Mouse (Mus musculus): ENCODE results near the gene Cacna1s. TPM values are rescaled to one million over a fixed set of nuclear protein-coding genes. Genes with fewer than 3 reads are reported as not detected.
A peak's percentile ranks its signal among the peaks of the same experiment; 100 is the strongest.

Cacna1s gene
- polyA plus RNA-seq, 1 experiment from 2014 or later: not detected

- Histone ChIP-seq H3K4me3 (ENCODE audit: low read depth, low read length) (no peak overlapping the region), H3K9me3 (ENCODE audit: low read depth, low read length) (no peaks in the 10 kb centered on the region), H3K27ac (ENCODE audit: low read depth) (no peak overlapping the region), H3K4me2 (no peak overlapping the region), H3K27me3 (ENCODE audit: insufficient read depth, low read length) (no peaks in the 10 kb centered on the region), H3K9ac (no peak overlapping the region), H3K4me1 (ENCODE audit: insufficient read depth) (peaks cover 34% of the 10 kb centered on the region), H3K36me3 (ENCODE audit: insufficient read depth) (no peaks in the 10 kb centered on the region)
- no peak for TF ChIP-seq CTCF (IDR thresholded peaks at IDR 0.05; ENCODE audit: low read depth)
- DNase-seq: no peak
- WGBS: 63% methylated on average over 10 of the region's 10 CpGs
- no peak for ATAC-seq (ENCODE audit: insufficient read depth)
Measured at GRCm38 (mm10) chr1:136126159-136126765, 73.7 kb downstream of the Cacna1s start.

GRCm38 (mm10) chr1:136126895-136127294 is 74.3 kb downstream of the Cacna1s start:
- H3K27ac ChIP-seq (ENCODE audit: low read depth): peak overlapping the region; percentile 71

DNA sequence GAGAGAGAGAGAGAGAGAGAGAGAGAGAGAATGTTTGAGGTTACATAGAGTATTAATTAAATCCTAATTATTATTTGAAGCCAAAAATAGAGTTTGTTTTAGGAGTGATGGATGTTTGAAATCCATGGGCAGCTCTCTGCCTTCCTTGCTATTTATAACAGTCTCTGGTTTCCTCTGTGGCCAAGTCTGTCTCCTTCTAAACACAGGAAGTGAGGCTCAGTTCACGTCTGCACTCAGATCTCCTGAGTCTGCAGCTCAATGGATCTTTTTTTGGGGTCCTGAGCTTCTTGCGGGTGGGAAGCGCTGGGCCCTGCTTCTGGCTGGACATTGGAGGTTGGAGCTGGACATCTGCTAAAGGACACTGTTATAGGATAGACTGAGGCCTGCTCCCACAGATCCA is 75.3 kb downstream of the Cacna1s start:
- Histone ChIP-seq H3K9me3 (ENCODE audit: low read depth, low read length) (no peaks in the 10 kb centered on the region), H3K4me3 (ENCODE audit: low read depth, low read length) (no peak overlapping the region), H3K4me1 (ENCODE audit: insufficient read depth) (peaks cover 44% of the 10 kb centered on the region), H3K27me3 (ENCODE audit: insufficient read depth, low read length) (no peaks in the 10 kb centered on the region), H3K27ac (ENCODE audit: low read depth) (peak overlapping the region; percentile 65), H3K36me3 (ENCODE audit: insufficient read depth) (no peaks in the 10 kb centered on the region), H3K9ac (no peak overlapping the region), H3K4me2 (no peak overlapping the region)
- no peak for TF ChIP-seq CTCF (IDR thresholded peaks at IDR 0.05; ENCODE audit: low read depth)
- DNase-seq (peak; percentile 61), ATAC-seq (ENCODE audit: insufficient read depth) (no peak)
- 41% methylated on average over 3 of the region's 3 CpGs for WGBS

More at GRCm38 (mm10) chr1:136126895-136127294, 74.3 kb downstream of the Cacna1s start:
- DNase-seq: peak; percentile 86
- peaks cover 35% of the 10 kb centered on the region for H3K4me1 ChIP-seq (ENCODE audit: insufficient read depth)
- H3K4me3 ChIP-seq (ENCODE audit: low read depth, low read length): no peak overlapping the region
- no peak for TF ChIP-seq CTCF (IDR thresholded peaks at IDR 0.05; ENCODE audit: low read depth)
- 37% methylated on average over 10 of the region's 10 CpGs for WGBS
- H3K27me3 ChIP-seq (ENCODE audit: insufficient read depth, low read length): no peaks in the 10 kb centered on the region
- no peaks in the 10 kb centered on the region for H3K36me3 ChIP-seq (ENCODE audit: insufficient read depth)
- no peak overlapping the region for H3K4me2 ChIP-seq
- no peaks in the 10 kb centered on the region for H3K9me3 ChIP-seq (ENCODE audit: low read depth, low read length)
- no peak overlapping the region for H3K9ac ChIP-seq
- peak; percentile 21; the same call in 1 of the 2 replicates for ATAC-seq (ENCODE audit: insufficient read depth)

GRCm38 (mm10) chr1:136128416-136128815 is 75.9 kb downstream of the Cacna1s start:
- TF ChIP-seq CTCF (IDR thresholded peaks at IDR 0.05; ENCODE audit: low read depth): no peak
- ATAC-seq (ENCODE audit: insufficient read depth): no peak
- H3K27me3 ChIP-seq (ENCODE audit: insufficient read depth, low read length): no peaks in the 10 kb centered on the region
- H3K9me3 ChIP-seq (ENCODE audit: low read depth, low read length): no peaks in the 10 kb centered on the region
- no peak overlapping the region for H3K4me2 ChIP-seq
- H3K9ac ChIP-seq: no peak overlapping the region
- H3K4me1 ChIP-seq (ENCODE audit: insufficient read depth): peaks cover 49% of the 10 kb centered on the region
- WGBS: 22% methylated on average over 5 of the region's 5 CpGs
- H3K27ac ChIP-seq (ENCODE audit: low read depth): peak overlapping the region; percentile 65
- no peak overlapping the region for H3K4me3 ChIP-seq (ENCODE audit: low read depth, low read length)
- H3K36me3 ChIP-seq (ENCODE audit: insufficient read depth): no peaks in the 10 kb centered on the region
- peak; percentile 49 for DNase-seq

DNA sequence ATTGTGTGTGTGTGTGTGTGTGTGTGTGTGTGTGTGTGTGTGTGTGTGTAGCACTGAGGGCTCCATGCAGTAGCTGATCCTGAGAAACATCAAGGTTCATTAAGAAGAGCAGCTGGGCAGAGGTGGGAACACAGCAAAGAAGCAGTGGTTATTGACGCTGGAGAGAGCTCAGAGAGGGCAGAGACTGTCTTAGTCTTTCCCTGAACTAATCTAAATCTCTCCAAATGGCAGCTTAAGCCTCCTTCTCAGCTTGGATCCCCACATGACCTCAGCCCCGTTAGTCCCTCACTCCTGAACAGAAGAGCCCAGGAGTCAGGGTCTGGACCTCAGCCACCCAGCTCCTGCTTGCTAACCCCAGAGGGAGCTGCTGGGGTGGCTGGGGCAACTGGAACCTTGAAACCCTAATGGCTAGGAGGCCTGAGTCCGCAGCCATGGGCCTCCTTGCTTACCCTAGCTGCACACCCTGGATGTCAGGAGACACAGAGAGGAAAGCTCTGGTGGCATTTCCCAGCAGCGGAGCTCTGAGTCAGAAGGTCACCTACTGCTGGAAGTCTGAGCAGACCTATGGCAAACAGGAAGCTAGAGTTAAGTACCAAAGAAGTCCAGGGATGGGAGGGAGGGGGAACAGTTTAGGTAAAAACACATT is 76.5 kb downstream of the Cacna1s start:
- Histone ChIP-seq H3K9ac (no peak overlapping the region), H3K9me3 (ENCODE audit: low read depth, low read length) (no peaks in the 10 kb centered on the region), H3K4me3 (ENCODE audit: low read depth, low read length) (no peak overlapping the region), H3K27me3 (ENCODE audit: insufficient read depth, low read length) (no peaks in the 10 kb centered on the region), H3K4me1 (ENCODE audit: insufficient read depth) (peaks cover 56% of the 10 kb centered on the region), H3K36me3 (ENCODE audit: insufficient read depth) (no peaks in the 10 kb centered on the region), H3K27ac (ENCODE audit: low read depth) (peak overlapping the region; percentile 65; the same call in 1 of the 2 replicates), H3K4me2 (no peak overlapping the region)
- DNase-seq (no peak), ATAC-seq (ENCODE audit: insufficient read depth) (no peak)
- no peak for TF ChIP-seq CTCF (IDR thresholded peaks at IDR 0.05; ENCODE audit: low read depth)
- WGBS: 27% methylated on average over 4 of the region's 4 CpGs

- DNase-seq: peak; percentile 61
- no peak overlapping the region for H3K9ac ChIP-seq
- no peaks in the 10 kb centered on the region for H3K36me3 ChIP-seq (ENCODE audit: insufficient read depth)
- H3K27ac ChIP-seq (ENCODE audit: low read depth): no peak overlapping the region
- WGBS: 31% methylated on average over 3 of the region's 3 CpGs
- H3K4me1 ChIP-seq (ENCODE audit: insufficient read depth): peaks cover 66% of the 10 kb centered on the region
- H3K27me3 ChIP-seq (ENCODE audit: insufficient read depth, low read length): no peaks in the 10 kb centered on the region
- no peak for ATAC-seq (ENCODE audit: insufficient read depth)
- no peak overlapping the region for H3K4me3 ChIP-seq (ENCODE audit: low read depth, low read length)
- no peaks in the 10 kb centered on the region for H3K9me3 ChIP-seq (ENCODE audit: low read depth, low read length)
- peak overlapping the region; percentile 96 for H3K4me2 ChIP-seq
- no peak for TF ChIP-seq CTCF (IDR thresholded peaks at IDR 0.05; ENCODE audit: low read depth)
Measured at GRCm38 (mm10) chr1:136130107-136130506, 77.6 kb downstream of the Cacna1s start.

DNA sequence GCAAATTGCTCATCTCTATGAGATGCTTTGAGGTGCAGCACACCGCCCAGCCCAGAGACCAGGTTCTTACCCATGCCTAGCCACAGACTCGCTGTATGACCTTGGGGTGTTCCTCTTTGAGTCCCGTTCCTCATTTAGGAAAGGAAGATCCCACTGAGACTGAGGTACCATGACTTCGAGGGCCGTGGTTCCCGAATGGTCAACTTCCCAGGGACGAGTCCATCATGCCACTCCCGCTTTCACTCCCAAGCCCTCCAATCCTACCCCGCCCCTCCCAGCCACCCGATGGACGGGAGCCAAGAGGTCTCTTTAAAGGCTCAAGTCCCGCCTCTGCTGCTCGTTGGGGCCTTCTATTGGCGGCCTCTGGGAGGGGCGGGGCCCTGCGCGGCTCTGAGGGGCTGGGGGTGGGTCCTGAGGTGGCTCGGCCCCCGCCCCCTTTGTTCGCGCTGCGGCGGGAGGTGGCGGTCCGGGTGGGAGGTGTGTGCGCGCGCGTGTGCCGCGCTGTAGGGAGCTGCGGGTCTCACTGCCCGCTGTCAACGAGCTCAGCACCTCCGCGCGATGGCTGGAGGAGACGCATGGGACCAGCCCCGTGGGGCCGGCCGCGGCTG is 78.5 kb downstream of the Cacna1s start, which contains the start of gene Kif21b:
Kif21b (plus strand) TSS at position 439 of the 608 bp plus-strand sequence.
- WGBS: 1% methylated on average over 42 of the region's 42 CpGs
- H3K4me2 ChIP-seq: peak within 1 kb of the TSS; percentile 96

More for the DNA sequence above, 78.5 kb downstream of the Cacna1s start, which contains the start of gene Kif21b:
- Histone ChIP-seq H3K4me1 (ENCODE audit: insufficient read depth) (peaks cover 75% of the 10 kb centered on the region), H3K4me3 (ENCODE audit: low read depth, low read length) (peak within 1 kb of the TSS; percentile 76), H3K27ac (ENCODE audit: low read depth) (peak within 1 kb of the TSS; percentile 36; the same call in 1 of the 2 replicates), H3K9me3 (ENCODE audit: low read depth, low read length) (no peaks in the 10 kb centered on the region), H3K9ac (peak within 1 kb of the TSS; percentile 65), H3K27me3 (ENCODE audit: insufficient read depth, low read length) (no peaks in the 10 kb centered on the region), H3K36me3 (ENCODE audit: insufficient read depth) (no peaks in the 10 kb centered on the region)
- TF ChIP-seq CTCF (IDR thresholded peaks at IDR 0.05; ENCODE audit: low read depth): no peak
- ATAC-seq (ENCODE audit: insufficient read depth) (peak; percentile 86), DNase-seq (peak; percentile 98)

All from lung, embryonic 14.5 days (tissue).